Mouse (Mus musculus): ENCODE measurements at regions not wholly inside any gene's neighbourhood (a gene's known extent, or its start where the extent isn't known, plus 50 kb on each side); places are given as distances from the start of the nearest gene placed in this dataset.

GRCm38 (mm10) chr6:94924338-94925039 is 192.6 kb upstream of the Kbtbd8 start:
- no peak for TF ChIP-seq CTCF (IDR thresholded peaks at IDR 0.05; ENCODE audit: extremely low read depth, insufficient read depth, low read length)
- TF ChIP-seq POLR2A (IDR thresholded peaks at IDR 0.05; ENCODE audit: extremely low read depth, insufficient read depth, low read length) = no peak

All from cortical plate, adult 2 months (tissue).